Mouse (Mus musculus): ENCODE data around the gene Akap14. TPM values are rescaled to one million over a fixed set of nuclear protein-coding genes. Genes with fewer than 3 reads are reported as not detected.

The Akap14 gene
- total and polyA plus RNA-seq, 3 experiments, result 0.08 TPM; not detected in 2

- TF ChIP-seq POLR2A (IDR thresholded peaks at IDR 0.05; ENCODE audit: control insufficient read depth in 1 of 2, insufficient read depth in 1 of 2, low read depth in 1 of 2, low read length in 2 of 2, poor library complexity in 1 of 2) (peak; percentile 41 to 57; a peak in 3 of 4 replicates), ZNF384 (IDR thresholded peaks at IDR 0.05; ENCODE audit: low read depth, low read length) (peak; percentile 56), CTCF (IDR thresholded peaks at IDR 0.05 in 2 of 3, conservative IDR thresholded peaks at IDR 0.05 in 1 of 3; ENCODE audit: control insufficient read depth in 1 of 3, insufficient read depth in 1 of 3, low read depth in 2 of 3, low read length in 3 of 3, poor library complexity in 1 of 3, severe bottlenecking in 1 of 3) (no peak), NELFE (IDR thresholded peaks at IDR 0.05; ENCODE audit: low read depth, low read length) (peak; percentile 34; the same call in 1 of the 2 replicates), UBTF (IDR thresholded peaks at IDR 0.05; ENCODE audit: borderline replicate concordance, insufficient read depth, low read depth, low read length) (no peak), MEF2A (IDR thresholded peaks at IDR 0.05; ENCODE audit: extremely low read depth, insufficient replicate concordance, low read depth, low read length, poor library complexity, severe bottlenecking) (no peak), GATA1 (IDR thresholded peaks at IDR 0.05; ENCODE audit: low read depth, low read length) (no peak), HCFC1 (IDR thresholded peaks at IDR 0.05; ENCODE audit: low read depth, low read length) (peak; percentile 90), TCF12 (IDR thresholded peaks at IDR 0.05; ENCODE audit: low read depth, low read length) (peak; percentile 54; the same call in 1 of the 2 replicates), SIN3A (IDR thresholded peaks at IDR 0.05; ENCODE audit: low read length) (peak; percentile 81), ELF1 (IDR thresholded peaks at IDR 0.05; ENCODE audit: low read depth, low read length) (peak; percentile 71; the same call in 1 of the 2 replicates), TBP (IDR thresholded peaks at IDR 0.05; ENCODE audit: low read depth, low read length) (peak; percentile 90), E2F4 (IDR thresholded peaks at IDR 0.05; ENCODE audit: borderline replicate concordance, low read depth, low read length) (peak; percentile 90), MXI1 (IDR thresholded peaks at IDR 0.05; ENCODE audit: low read depth, low read length) (peak; percentile 37; the same call in 1 of the 2 replicates)
- H3K27me3 ChIP-seq (ENCODE audit: control insufficient read depth in 1 of 2, insufficient read depth in 2 of 2, low read length in 2 of 2), result no peaks in the 10 kb centered on the region
- H3K79me2 ChIP-seq (ENCODE audit: control insufficient read depth, insufficient read depth, low read length, poor library complexity), result peaks cover 20% of the 10 kb centered on the region
Observed at GRCm38 (mm10) chrX:37126671-37127358, 41.8 kb downstream of the Akap14 start, which contains the start of gene Nkap. Gene Nkap (plus strand): TSS chrX:37126795.

DNA sequence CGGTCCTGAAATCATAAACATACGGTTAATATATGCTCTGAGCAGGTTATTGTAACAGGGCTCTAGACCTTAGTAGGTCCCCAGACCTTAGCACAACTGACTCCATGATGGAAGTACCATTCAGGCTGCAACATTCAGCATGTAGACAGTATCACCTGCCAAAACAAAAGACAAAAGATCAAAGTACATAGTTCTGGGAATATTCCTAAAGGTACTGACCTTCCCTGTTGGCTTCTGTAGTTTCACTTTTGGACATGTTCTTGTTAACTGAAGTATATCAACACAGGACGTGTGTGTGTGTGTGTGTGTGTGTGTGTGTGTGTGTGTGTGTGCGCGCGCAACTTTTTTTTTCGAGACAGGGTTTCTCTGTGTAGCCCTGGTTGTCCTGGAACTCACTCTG lies 43.1 kb downstream of the Akap14 start:
- Histone ChIP-seq H3K27me3 (ENCODE audit: control insufficient read depth in 1 of 2, insufficient read depth in 2 of 2, low read length in 2 of 2) (no peaks in the 10 kb centered on the region), H3K27ac (ENCODE audit: control insufficient read depth, low read depth, low read length) (no peak overlapping the region), H3K4me1 (ENCODE audit: control insufficient read depth in 1 of 2, insufficient read depth in 2 of 2, low read length in 2 of 2) (peaks cover 0 to 7% of the 10 kb centered on the region in 2 experiments; a peak in 1 of 4 replicates), H3K9ac (ENCODE audit: control insufficient read depth, low read depth, low read length, poor library complexity, severe bottlenecking) (no peak overlapping the region), H3K36me3 (ENCODE audit: control insufficient read depth in 1 of 2, insufficient read depth in 2 of 2, low read length in 2 of 2) (peaks cover 0 to 4% of the 10 kb centered on the region in 2 experiments; a peak in 2 of 4 replicates), H3K79me2 (ENCODE audit: control insufficient read depth, insufficient read depth, low read length, poor library complexity) (peaks cover 20% of the 10 kb centered on the region), H3K9me3 (replicated peaks; ENCODE audit: insufficient read depth, low read length) (no peaks in the 10 kb centered on the region), H3K4me3 (ENCODE audit: control insufficient read depth in 1 of 2, insufficient read depth in 1 of 2, low read depth in 2 of 2, low read length in 2 of 2) (no peak overlapping the region)
- no peak for TF ChIP-seq ETS1 (IDR thresholded peaks at IDR 0.05; ENCODE audit: low read depth, low read length)
- no peak for TF ChIP-seq NELFE (IDR thresholded peaks at IDR 0.05; ENCODE audit: low read depth, low read length)
- no peak for TF ChIP-seq CHD1 (IDR thresholded peaks at IDR 0.05; ENCODE audit: low read depth, low read length)
- TF ChIP-seq RCOR1 (IDR thresholded peaks at IDR 0.05; ENCODE audit: low read depth, low read length), result no peak
- DNase-seq (ENCODE audit: low read depth, low spot score), result no peak

More at GRCm38 (mm10) chrX:37126671-37127358, 41.8 kb downstream of the Akap14 start, which contains the start of gene Nkap:
- peak; percentile 92 for DNase-seq (ENCODE audit: low read depth, low spot score)
- peaks cover 0 to 7% of the 10 kb centered on the region in 2 experiments; a peak in 1 of 4 replicates for H3K4me1 ChIP-seq (ENCODE audit: control insufficient read depth in 1 of 2, insufficient read depth in 2 of 2, low read length in 2 of 2)
- H3K9me3 ChIP-seq (replicated peaks; ENCODE audit: insufficient read depth, low read length), result no peaks in the 10 kb centered on the region
- peak within 1 kb of the TSS; percentile 71 for H3K27ac ChIP-seq (ENCODE audit: control insufficient read depth, low read depth, low read length)
- H3K4me3 ChIP-seq (ENCODE audit: control insufficient read depth in 1 of 2, insufficient read depth in 1 of 2, low read depth in 2 of 2, low read length in 2 of 2), result peak within 1 kb of the TSS; percentile 59 to 94
- peak within 1 kb of the TSS; percentile 94 for H3K9ac ChIP-seq (ENCODE audit: control insufficient read depth, low read depth, low read length, poor library complexity, severe bottlenecking)
- peaks cover 0 to 4% of the 10 kb centered on the region in 2 experiments; a peak in 2 of 4 replicates for H3K36me3 ChIP-seq (ENCODE audit: control insufficient read depth in 1 of 2, insufficient read depth in 2 of 2, low read length in 2 of 2)

Data from MEL (cell line).